Mouse (Mus musculus): Measurements from ENCODE around the gene Wdr62. TPM values are rescaled to one million over a fixed set of nuclear protein-coding genes. Genes with fewer than 3 reads are reported as not detected.

The Wdr62 gene
- polyA plus RNA-seq, 1 experiment from 2014 or later, result 7.2 TPM

DNA sequence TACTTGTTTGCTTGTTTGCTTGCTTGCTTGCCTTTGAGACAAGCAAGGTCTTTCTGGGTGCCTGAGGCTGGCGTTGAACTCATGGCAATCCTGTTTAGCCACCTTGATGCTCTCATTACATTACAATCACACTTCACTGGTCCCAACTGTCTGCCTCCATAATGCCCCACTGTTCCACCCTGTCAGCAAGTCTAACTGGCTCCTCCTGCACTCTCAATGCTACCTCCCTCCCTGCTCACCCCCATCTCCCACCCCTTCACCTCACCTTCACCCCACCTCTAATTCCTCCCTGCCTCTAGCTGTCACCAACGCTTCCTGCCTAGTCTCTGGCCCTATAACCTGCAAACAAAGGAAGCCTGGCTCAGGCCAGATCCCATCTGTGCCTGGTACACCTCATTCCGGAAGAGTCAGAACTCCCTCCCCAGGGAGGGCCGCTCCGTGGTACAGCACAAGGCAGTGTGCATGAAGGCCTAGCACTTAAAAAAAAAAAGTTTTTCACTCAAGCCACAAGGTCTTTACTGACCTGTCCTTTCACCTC, 82.6 kb downstream of the Wdr62 start:
- Histone ChIP-seq H3K27me3 (no peaks in the 10 kb centered on the region), H3K4me1 (peaks cover 15% of the 10 kb centered on the region), H3K9ac (no peak overlapping the region), H3K9me3 (replicated peaks) (no peaks in the 10 kb centered on the region), H3K4me2 (replicated peaks) (no peak overlapping the region), H3K36me3 (no peaks in the 10 kb centered on the region), H3K4me3 (no peak overlapping the region), H3K27ac (no peak overlapping the region)
- WGBS, result 64% methylated on average over 5 of the region's 5 CpGs
- no peak for ATAC-seq (ENCODE audit: low FRiP score)

DNA sequence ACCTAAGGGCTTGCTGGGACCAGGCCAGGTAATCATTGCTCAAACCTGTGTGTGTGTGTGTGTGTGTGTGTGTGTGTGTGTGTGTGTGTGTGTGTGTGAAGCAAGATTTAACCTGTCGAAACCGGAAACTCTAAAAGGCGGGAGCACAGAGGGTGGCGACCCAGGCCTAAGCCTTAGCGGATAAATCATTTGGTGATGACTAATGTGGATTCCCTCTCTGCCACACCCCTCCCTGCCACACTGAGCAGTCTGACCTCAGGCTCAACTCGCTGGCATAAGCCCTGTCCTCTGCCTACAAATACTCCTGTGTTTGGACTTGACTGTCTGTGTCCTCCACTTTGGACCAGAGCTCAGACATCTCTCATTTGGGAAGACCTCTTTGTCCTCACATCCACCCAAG, 84.0 kb downstream of the Wdr62 start:
- no peaks in the 10 kb centered on the region for H3K27me3 ChIP-seq
- WGBS, result 83% methylated on average over 4 of the region's 6 CpGs
- no peak overlapping the region for H3K9ac ChIP-seq
- no peak overlapping the region for H3K4me2 ChIP-seq (replicated peaks)
- ATAC-seq (ENCODE audit: low FRiP score), result no peak
- H3K36me3 ChIP-seq, result peaks cover 12% of the 10 kb centered on the region
- peaks cover 13% of the 10 kb centered on the region for H3K4me1 ChIP-seq
- no peak overlapping the region for H3K4me3 ChIP-seq
- H3K27ac ChIP-seq, result no peak overlapping the region
- H3K9me3 ChIP-seq (replicated peaks), result no peaks in the 10 kb centered on the region

DNA sequence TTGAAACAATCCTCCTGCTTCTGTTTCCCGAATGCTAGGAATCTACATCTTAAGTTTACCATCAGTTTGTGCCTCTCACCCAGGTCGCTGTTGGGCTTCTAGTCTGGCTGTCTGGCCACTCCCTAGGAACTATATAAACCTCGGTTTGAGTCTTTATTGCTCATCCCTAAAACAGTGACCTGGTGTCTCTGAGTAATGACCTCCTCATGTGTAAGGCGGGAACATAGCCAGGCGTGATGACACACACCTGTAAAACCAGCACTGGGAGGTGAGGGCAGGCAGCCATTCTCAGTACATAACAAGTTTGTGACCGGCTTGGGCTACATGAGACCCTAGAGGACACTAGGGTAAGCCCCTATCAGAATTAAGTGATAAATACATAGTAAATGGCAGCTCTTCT, 84.8 kb downstream of the Wdr62 start:
- H3K9ac ChIP-seq, result no peak overlapping the region
- no peaks in the 10 kb centered on the region for H3K9me3 ChIP-seq (replicated peaks)
- H3K27ac ChIP-seq, result no peak overlapping the region
- peak overlapping the region; percentile 67 for H3K4me2 ChIP-seq (replicated peaks)
- H3K4me3 ChIP-seq, result no peak overlapping the region
- no peaks in the 10 kb centered on the region for H3K27me3 ChIP-seq
- ATAC-seq (ENCODE audit: low FRiP score), result no peak
- peaks cover 19% of the 10 kb centered on the region for H3K36me3 ChIP-seq
- WGBS, result 71% methylated on average over 6 of the region's 6 CpGs
- peaks cover 13% of the 10 kb centered on the region for H3K4me1 ChIP-seq

DNA sequence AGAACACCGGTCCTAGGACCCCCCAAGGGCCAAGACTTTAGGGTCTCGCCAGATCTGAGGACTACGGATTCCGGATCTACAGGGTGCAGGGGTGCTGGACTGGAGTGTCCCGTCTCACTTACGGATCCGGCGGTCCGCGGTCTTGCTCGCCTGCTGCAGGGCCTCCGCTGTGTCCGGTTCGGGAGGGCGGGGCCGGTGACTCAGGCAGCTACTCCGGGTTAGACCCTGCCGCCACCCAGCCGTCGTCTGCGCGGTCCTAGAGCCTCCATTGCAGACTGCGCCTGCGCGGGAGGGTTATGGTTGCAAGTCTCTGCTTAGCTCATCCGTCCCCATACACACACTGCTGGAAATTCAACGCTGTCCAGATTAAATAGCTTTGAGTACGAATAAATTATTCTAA, 85.3 kb downstream of the Wdr62 start:
- H3K27ac ChIP-seq, result peak overlapping the region; percentile 56
- H3K4me3 ChIP-seq, result peak overlapping the region; percentile 53
- no peaks in the 10 kb centered on the region for H3K9me3 ChIP-seq (replicated peaks)
- peaks cover 13% of the 10 kb centered on the region for H3K4me1 ChIP-seq
- H3K36me3 ChIP-seq, result peaks cover 24% of the 10 kb centered on the region
- ATAC-seq (ENCODE audit: low FRiP score), result peak; percentile 90
- 1% methylated on average over 28 of the region's 28 CpGs for WGBS
- H3K4me2 ChIP-seq (replicated peaks), result peak overlapping the region; percentile 67
- peak overlapping the region; percentile 70 for H3K9ac ChIP-seq
- no peaks in the 10 kb centered on the region for H3K27me3 ChIP-seq

DNA sequence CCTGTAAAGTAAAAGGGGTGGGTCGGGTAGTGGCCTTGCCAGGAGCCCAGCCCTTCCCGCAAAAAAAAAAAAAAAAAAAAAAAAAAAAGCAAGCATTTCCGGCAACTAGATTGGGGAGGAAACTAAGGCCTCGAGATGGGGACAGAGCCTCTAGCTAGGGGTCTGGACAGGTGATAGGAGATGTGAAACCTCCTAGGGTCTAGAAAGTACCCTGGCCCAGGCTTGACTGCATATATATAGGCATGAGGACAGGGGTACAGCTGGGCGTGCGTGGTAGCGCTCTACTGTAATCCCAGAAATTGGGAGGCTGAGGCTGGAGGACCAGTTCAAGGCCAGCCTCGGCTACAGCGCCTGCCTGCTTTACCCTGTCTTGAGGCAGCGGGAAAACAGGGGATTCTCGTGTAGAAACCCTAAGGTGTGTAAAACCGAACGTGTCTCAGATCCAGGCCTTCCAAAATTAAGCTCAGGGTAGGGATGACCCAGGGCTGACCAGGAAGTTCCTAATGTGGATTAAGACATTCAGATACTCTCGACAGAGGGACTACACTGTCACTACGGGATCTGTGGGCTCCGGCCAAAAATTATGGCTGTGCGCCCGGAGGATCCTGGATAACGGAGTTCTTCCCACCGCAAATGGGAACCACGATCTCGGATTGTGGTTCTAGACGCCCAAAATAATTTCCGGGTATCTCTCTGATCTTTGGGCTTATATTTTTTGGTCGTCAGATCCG, 86.0 kb downstream of the Wdr62 start:
- Histone ChIP-seq H3K4me1 (peaks cover 13% of the 10 kb centered on the region), H3K4me3 (peak overlapping the region; percentile 53), H3K36me3 (peaks cover 26% of the 10 kb centered on the region), H3K9ac (peak overlapping the region; percentile 70), H3K27me3 (no peaks in the 10 kb centered on the region), H3K4me2 (replicated peaks) (peak overlapping the region; percentile 67), H3K9me3 (replicated peaks) (no peaks in the 10 kb centered on the region), H3K27ac (peak overlapping the region; percentile 56)
- ATAC-seq (ENCODE audit: low FRiP score), result peak; percentile 36
- WGBS, result under 1% methylated on average over 26 of the region's 26 CpGs

DNA sequence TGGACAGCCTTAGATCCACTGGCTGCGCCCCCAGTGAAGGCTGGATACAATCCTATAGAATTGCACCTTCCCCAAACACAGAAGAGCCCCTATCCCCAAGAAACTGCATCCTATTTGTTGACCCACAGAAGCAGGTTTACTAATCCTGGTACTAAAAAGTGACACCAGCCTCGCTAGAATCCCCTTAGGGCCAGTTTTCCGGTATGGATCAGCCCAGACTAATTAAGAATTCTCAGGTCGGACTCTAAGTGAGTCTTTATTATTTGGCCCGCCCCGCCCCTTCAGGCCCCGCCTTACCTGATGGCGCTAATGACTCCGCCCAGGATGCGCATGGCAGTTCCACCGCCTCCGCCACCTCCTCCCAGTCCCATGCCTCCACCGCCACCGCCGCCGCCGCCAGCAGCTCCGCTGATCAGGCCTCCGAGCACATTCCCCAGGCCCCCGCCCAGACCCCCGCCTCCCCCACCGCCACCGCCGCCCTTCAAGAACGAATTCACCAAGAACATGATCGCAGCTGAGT, 86.6 kb downstream of the Wdr62 start:
- Histone ChIP-seq H3K4me2 (replicated peaks) (peak overlapping the region; percentile 67), H3K9me3 (replicated peaks) (no peaks in the 10 kb centered on the region), H3K9ac (peak overlapping the region; percentile 70), H3K27ac (peak overlapping the region; percentile 56), H3K27me3 (no peaks in the 10 kb centered on the region), H3K36me3 (peaks cover 32% of the 10 kb centered on the region), H3K4me1 (peaks cover 13% of the 10 kb centered on the region), H3K4me3 (peak overlapping the region; percentile 53)
- under 1% methylated on average over 20 of the region's 26 CpGs for WGBS
- ATAC-seq (ENCODE audit: low FRiP score), result peak; percentile 53

DNA sequence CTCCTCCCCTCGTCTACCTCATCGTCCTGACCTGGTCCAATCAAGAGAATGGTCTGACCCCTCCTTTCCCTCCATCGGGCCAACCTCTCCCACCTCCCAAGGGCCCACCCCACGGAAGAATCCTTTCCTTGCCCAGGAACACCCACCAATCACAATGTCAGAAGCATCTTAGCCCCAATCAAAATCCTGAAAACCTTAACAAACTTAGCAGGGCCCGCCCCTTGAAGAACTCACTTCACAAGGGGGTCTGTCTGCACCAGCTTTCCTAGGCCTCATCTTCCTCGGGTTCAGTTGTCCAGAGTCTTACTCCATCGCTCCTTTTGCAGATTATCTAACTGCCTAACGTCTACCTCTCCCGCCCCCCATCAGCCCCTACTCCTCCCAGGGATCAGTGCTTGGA, 87.2 kb downstream of the Wdr62 start:
- Histone ChIP-seq H3K36me3 (peaks cover 39% of the 10 kb centered on the region), H3K4me3 (peak overlapping the region; percentile 53), H3K27ac (peak overlapping the region; percentile 56; the same call in 1 of the 2 replicates), H3K9me3 (replicated peaks) (no peaks in the 10 kb centered on the region), H3K4me2 (replicated peaks) (peak overlapping the region; percentile 67), H3K9ac (peak overlapping the region; percentile 70), H3K4me1 (peaks cover 13% of the 10 kb centered on the region), H3K27me3 (no peaks in the 10 kb centered on the region)
- WGBS, result 19% methylated on average over 9 of the region's 9 CpGs
- ATAC-seq (ENCODE audit: low FRiP score), result no peak

DNA sequence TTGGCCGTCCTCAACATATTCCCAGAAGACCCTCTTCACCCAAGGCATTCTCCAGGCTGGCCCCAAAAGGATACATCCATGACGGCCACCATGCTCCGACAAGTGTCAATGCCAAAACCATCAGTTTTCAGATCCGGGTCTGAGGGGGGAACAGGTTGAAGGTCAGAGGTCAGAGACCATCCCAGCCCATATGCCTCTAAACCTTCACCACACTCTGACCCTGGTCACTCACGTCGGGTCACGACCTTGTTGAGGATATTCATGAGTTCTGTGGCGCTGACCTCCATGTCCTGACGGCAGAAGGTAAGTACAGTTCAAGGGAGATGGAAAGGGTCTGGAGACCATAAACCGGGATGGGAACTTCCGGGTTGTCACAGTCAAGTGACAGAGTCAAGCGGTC, 88.1 kb downstream of the Wdr62 start:
- no peaks in the 10 kb centered on the region for H3K9me3 ChIP-seq (replicated peaks)
- ATAC-seq (ENCODE audit: low FRiP score), result no peak
- H3K4me1 ChIP-seq, result peaks cover 13% of the 10 kb centered on the region
- H3K27ac ChIP-seq, result no peak overlapping the region
- 89% methylated on average over 12 of the region's 12 CpGs for WGBS
- H3K9ac ChIP-seq, result no peak overlapping the region
- H3K4me2 ChIP-seq (replicated peaks), result no peak overlapping the region
- peaks cover 48% of the 10 kb centered on the region for H3K36me3 ChIP-seq
- no peak overlapping the region for H3K4me3 ChIP-seq
- no peaks in the 10 kb centered on the region for H3K27me3 ChIP-seq

Other genes starting within 250 kb of the Wdr62 start
- 7.1 and 7.2 TPM in 2 replicates for gene Zfp14, start 229.0 kb downstream of the Wdr62 start, polyA plus RNA-seq (2016; fragmentation: Nextera tagmentation; extraction: Ambion mirVana)
- gene Zfp82, start 207.5 kb downstream of the Wdr62 start, polyA plus RNA-seq (2016; fragmentation: Nextera tagmentation; extraction: Ambion mirVana), result 9.8 and 10.1 TPM in 2 replicates
- 0.80 and 0.82 TPM in 2 replicates for gene Gm26920, start 190.0 kb downstream of the Wdr62 start, polyA plus RNA-seq (2016; fragmentation: Nextera tagmentation; extraction: Ambion mirVana)
- 13.7 and 16.2 TPM in 2 replicates for gene Zfp566, start 189.9 kb downstream of the Wdr62 start, polyA plus RNA-seq (2016; fragmentation: Nextera tagmentation; extraction: Ambion mirVana)
- 121 and 126 TPM in 2 replicates for gene Zfp260, start 185.6 kb downstream of the Wdr62 start, polyA plus RNA-seq (2016; fragmentation: Nextera tagmentation; extraction: Ambion mirVana)
- gene Zfp382, start 158.5 kb downstream of the Wdr62 start, polyA plus RNA-seq (2016; fragmentation: Nextera tagmentation; extraction: Ambion mirVana), result 14.0 and 14.6 TPM in 2 replicates
- gene Zfp146, start 110.7 kb downstream of the Wdr62 start, polyA plus RNA-seq (2016; fragmentation: Nextera tagmentation; extraction: Ambion mirVana), result 17.6 and 20.2 TPM in 2 replicates
- gene Cox7a1, start 96.3 kb downstream of the Wdr62 start, polyA plus RNA-seq (2016; fragmentation: Nextera tagmentation; extraction: Ambion mirVana), result 3.5 and 3.6 TPM in 2 replicates
- 78.0 and 80.0 TPM in 2 replicates for gene Capns1, start 81.6 kb downstream of the Wdr62 start, polyA plus RNA-seq (2016; fragmentation: Nextera tagmentation; extraction: Ambion mirVana)
- gene Polr2i, start 48.5 kb downstream of the Wdr62 start, polyA plus RNA-seq (2016; fragmentation: Nextera tagmentation; extraction: Ambion mirVana), result 135 and 149 TPM in 2 replicates
- gene Tbcb, start 48.1 kb downstream of the Wdr62 start, polyA plus RNA-seq (2016; fragmentation: Nextera tagmentation; extraction: Ambion mirVana), result 272 and 275 TPM in 2 replicates
- not detected in 2 replicates for gene Ovol3, start 44.7 kb downstream of the Wdr62 start, polyA plus RNA-seq (2016; fragmentation: Nextera tagmentation; extraction: Ambion mirVana)
- 0.48 and 0.77 TPM in 2 replicates for gene Thap8, start 325 bp downstream of the Wdr62 start, polyA plus RNA-seq (2016; fragmentation: Nextera tagmentation; extraction: Ambion mirVana)
- 74.8 and 88.1 TPM in 2 replicates for gene Clip3, start 11.3 kb upstream of the Wdr62 start, polyA plus RNA-seq (2016; fragmentation: Nextera tagmentation; extraction: Ambion mirVana)
- gene Alkbh6, start 28.3 kb upstream of the Wdr62 start, polyA plus RNA-seq (2016; fragmentation: Nextera tagmentation; extraction: Ambion mirVana), result 87.1 and 93.5 TPM in 2 replicates
- 36.9 and 39.2 TPM in 2 replicates for gene Syne4, start 34.4 kb upstream of the Wdr62 start, polyA plus RNA-seq (2016; fragmentation: Nextera tagmentation; extraction: Ambion mirVana)
- 0.33 and 0.49 TPM in 2 replicates for gene E130208F15Rik, start 41.3 kb upstream of the Wdr62 start, polyA plus RNA-seq (2016; fragmentation: Nextera tagmentation; extraction: Ambion mirVana)
- gene Sdhaf1, start 43.5 kb upstream of the Wdr62 start, polyA plus RNA-seq (2016; fragmentation: Nextera tagmentation; extraction: Ambion mirVana), result 22.3 and 23.4 TPM in 2 replicates
- gene Lrfn3, start 82.4 kb upstream of the Wdr62 start, polyA plus RNA-seq (2016; fragmentation: Nextera tagmentation; extraction: Ambion mirVana), result 9.3 and 10.1 TPM in 2 replicates
- 17.7 and 19.7 TPM in 2 replicates for gene Tyrobp, start 133.3 kb upstream of the Wdr62 start, polyA plus RNA-seq (2016; fragmentation: Nextera tagmentation; extraction: Ambion mirVana)
- gene Hcst, start 139.4 kb upstream of the Wdr62 start, polyA plus RNA-seq (2016; fragmentation: Nextera tagmentation; extraction: Ambion mirVana), result 0.57 and 0.86 TPM in 2 replicates
- 1.3 and 2.2 TPM in 2 replicates for gene Nfkbid, start 141.3 kb upstream of the Wdr62 start, polyA plus RNA-seq (2016; fragmentation: Nextera tagmentation; extraction: Ambion mirVana)
- gene Aplp1, start 165.1 kb upstream of the Wdr62 start, polyA plus RNA-seq (2016; fragmentation: Nextera tagmentation; extraction: Ambion mirVana), result 348 and 365 TPM in 2 replicates
- gene Kirrel2, start 177.3 kb upstream of the Wdr62 start, polyA plus RNA-seq (2016; fragmentation: Nextera tagmentation; extraction: Ambion mirVana), result 16.1 and 23.9 TPM in 2 replicates
- gene Nphs1, start 177.9 kb upstream of the Wdr62 start, polyA plus RNA-seq (2016; fragmentation: Nextera tagmentation; extraction: Ambion mirVana), result 3.8 and 5.2 TPM in 2 replicates
- not detected in 2 replicates for gene Prodh2, start 213.2 kb upstream of the Wdr62 start, polyA plus RNA-seq (2016; fragmentation: Nextera tagmentation; extraction: Ambion mirVana)